Mouse (Mus musculus): Measurements from ENCODE around the gene Traf3ip3.

Gene Traf3ip3

GRCm38 (mm10) chr1:193130456-193130825 lies 71.1 kb downstream of the Traf3ip3 start:
- in situ Hi-C loops (cut with MboI, MseI): loop anchor here (5.0 kb wide), 1 partner anchor 62 kb away; no protein-coding TSS in a partner anchor

GRCm38 (mm10) chr1:193129786-193130455 lies 71.6 kb downstream of the Traf3ip3 start, which contains the start of gene Diexf:
Diexf (minus strand) TSS chr1:193130272.
- in situ Hi-C loops (cut with MboI, MseI): loop anchor here (5.0 kb wide), 1 partner anchor 62 kb away; no protein-coding TSS in a partner anchor

DNA sequence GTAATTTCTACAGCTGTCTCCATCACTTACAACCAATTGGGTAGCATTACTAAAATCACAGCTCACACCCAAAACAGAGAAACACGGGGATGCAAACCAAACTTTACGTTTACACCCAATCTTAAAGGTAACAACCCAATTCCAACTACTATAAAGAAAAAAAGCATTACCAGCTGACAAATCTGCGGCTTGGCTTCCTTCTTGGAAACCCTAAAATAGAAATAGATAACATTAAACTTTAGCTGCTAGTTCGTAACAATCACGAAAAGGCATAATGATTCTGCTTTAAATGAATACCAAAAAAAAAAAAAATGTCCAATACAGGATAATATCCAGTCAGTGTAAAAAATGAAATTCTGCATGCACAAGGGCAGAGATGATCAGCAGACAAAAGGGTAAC lies 72.2 kb downstream of the Traf3ip3 start:
- in situ Hi-C loops (cut with MboI, MseI): no loop called here

DNA sequence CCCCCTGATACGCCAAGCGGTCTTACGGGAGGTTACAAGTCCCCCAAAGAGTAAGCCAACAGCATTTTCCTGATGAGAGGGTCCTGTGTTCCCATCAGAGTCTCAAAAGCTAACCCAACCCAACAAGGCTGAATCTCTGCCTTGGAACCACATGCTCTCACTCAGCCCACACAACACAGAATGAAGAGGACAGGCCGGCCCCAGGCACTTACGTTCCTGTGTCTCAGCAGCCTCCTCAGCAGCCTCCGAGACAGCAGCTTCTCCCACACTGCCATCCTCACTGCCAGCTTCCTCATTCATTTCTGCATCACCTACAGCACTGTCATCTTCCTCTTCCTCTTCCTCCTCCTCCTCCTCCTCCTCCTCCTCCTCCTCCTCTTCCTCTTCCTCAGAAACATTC lies 73.4 kb downstream of the Traf3ip3 start:
- in situ Hi-C loops (cut with MboI, MseI): no loop called here

DNA sequence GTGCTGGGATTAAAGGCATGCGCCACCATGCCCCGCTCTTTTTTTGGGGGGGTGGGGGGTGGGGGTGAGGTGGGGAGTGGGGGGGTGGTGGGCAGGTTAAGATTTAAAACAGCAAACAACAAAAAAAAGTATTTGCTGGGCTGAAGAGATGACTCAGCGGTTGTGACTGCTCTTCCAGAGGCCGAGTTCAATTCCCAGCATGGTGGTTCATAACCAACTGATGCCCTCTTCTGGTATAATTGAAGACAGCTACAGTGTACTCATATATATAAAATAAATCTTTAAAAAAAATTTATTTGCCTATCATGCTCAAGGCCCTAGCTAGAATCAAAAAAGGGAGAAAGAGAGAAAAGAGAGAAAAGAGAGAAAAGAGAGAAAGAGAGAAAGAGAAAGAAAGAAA lies 75.7 kb downstream of the Traf3ip3 start:
- in situ Hi-C loops (cut with MboI, MseI): no loop called here

All from T-helper 2 cell (primary cell).